Mouse (Mus musculus) T-helper 2 cell (primary cell): ENCODE results near the gene Erbb3.
"Not testable (repeated sequence)": the region's sequence is repeated elsewhere in the genome, so short reads cannot be mapped to it uniquely, and the experiment has no call there.

Source experiments
- in situ Hi-C: fragments of 300-600 bp; cut with MboI, MseI; formaldehyde crosslinking; loops from one replicate; pipeline ENCODE4 v1.15.1; 2025; ENCODE audit warnings: high pct_unique_total_duplicates

Erbb3 gene

GRCm38 (mm10) chr10:128589464-128590192 lies at the start of gene Erbb3:
Gene Erbb3 (minus strand): TSS chr10:128589652.
- in situ Hi-C loops: no loop called here

DNA sequence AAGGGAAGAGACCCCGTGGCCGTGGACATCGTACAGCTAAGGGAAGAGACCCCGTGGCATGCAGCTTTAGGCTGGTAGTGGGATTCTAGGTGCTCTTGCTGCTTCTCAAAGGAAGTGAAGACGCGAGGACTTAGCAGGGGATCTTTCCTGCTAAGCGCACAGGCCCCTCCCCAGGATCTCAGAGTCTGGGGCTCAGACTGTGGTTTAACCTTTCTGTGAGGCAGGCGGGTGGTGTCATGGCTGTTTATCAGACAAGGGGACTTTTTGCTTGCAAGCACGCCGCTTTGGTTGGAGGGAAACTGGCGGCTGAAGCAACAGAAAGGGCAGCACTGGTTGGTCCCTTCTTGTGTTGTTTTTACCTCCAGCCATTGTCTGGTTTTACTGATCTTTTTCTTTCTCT lies 47.6 kb upstream of the Erbb3 start:
- in situ Hi-C loops: loop anchor here (5.0 kb wide), 1 partner anchor 35 kb away; the partner anchor contains the start of gene Suox

GRCm38 (mm10) chr10:128636561-128636960 lies 47.1 kb upstream of the Erbb3 start:
- in situ Hi-C loops: loop anchor here (5.0 kb wide), 1 partner anchor 36 kb away; the partner anchor contains the start of gene Suox

GRCm38 (mm10) chr10:128635697-128636096 lies 46.2 kb upstream of the Erbb3 start:
- in situ Hi-C loops: loop anchor here (5.0 kb wide), 1 partner anchor 37 kb away; the partner anchor contains the start of gene Suox

DNA sequence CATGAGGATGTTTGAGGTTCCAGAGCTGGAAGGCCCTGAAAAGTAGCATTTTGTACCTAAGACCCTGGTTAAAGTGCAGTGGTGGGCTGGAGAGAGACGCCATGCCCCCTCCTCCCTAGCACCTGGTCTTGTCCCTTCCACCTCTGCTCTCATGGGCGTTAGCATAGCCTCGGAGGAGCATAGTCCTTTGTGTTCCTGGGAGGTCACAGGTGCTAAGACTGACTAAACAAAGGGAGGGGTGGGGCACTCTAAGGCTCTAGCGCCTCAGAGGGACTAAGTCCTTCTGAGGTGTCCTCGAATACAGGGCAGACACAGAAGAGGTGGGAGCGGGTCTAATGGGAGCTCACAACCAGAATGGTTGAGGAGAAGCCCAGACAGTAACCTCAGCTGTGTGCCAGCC lies 42.1 kb upstream of the Erbb3 start:
- in situ Hi-C loops: no loop called here

DNA sequence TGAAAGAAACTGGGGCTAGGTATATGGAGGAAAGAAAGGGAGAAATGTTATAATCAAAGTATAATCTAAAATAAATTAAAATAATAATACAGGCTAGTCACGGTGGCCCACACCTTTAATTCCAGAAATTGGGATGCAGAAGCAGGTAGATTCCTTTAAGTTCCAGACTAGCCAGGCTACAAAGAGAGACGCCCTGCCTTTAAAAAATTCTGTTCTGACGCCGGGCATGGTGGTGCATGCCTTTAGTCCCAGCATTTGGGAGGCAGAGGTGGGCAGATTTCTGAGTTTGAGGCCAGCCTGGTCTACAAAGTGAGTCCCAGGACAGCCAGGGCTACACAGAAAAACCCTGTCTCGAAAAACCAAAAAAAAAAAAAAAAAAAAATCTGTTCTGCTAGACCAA lies 40.9 kb upstream of the Erbb3 start:
- in situ Hi-C loops: not testable (repeated sequence)

DNA sequence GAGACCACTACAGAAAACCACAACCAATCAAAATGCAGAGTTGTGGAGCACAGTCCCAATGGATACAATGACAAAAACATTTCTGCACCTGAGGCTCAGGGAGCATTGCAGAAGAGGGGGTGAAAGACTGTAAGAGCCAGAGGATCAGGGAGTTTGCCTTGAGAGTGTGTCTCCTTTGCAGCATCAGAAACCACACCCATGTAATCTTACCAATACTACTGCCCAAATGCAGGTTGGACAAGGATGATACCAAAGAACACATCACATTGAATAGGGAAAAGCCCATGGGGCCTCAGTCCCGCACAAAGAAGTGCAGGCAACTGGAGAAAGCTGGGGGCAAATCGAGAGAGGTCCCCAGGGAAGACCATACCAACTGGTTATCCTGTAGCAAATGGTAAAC lies 40.3 kb upstream of the Erbb3 start:
- in situ Hi-C loops: loop anchor here (10.0 kb wide), 1 partner anchor 1705 kb away; no protein-coding TSS in a partner anchor

DNA sequence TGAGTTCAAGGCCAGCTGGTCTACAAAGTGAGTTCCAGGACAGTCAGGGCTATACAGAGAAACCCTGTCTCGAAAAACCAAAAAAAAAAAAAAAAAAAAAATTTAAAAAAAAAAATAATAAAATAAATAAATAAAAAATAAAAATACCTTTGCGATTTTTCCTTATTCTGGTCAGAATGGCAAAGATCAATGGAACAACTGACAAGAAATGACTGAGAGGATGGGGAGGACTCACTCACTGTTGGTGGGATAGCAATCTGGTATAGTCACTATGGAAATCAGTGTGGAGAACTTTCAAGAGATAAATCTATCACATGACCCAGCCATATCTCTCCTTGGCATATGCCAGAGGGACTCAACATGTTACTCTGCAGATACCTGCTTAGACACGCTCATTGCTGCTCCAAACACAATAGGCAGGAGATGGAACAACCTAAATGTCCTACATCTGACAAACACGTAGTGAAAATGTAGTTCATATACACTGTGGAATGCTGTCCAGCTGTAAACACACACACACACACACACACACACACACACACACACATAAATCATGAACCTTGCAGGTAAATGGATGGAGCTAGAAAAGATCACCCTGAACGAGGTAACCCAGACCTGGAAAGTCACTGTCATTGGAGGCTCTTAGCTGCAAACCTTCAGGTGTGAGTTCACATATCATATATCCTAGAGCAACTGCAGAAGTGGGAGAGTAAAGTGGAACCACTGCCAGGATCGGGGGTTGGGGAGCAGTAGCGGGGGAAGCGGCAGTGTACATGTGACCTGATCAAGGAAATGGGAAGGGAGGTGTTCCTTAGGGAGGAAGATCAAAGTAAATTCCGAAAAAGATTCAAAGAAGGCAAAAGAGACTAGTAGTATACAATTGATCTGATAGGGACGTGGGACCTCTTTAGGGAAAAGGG lies 38.2 kb upstream of the Erbb3 start:
- in situ Hi-C loops: loop anchor here (10.0 kb wide), 1 partner anchor 1707 kb away; no protein-coding TSS in a partner anchor

DNA sequence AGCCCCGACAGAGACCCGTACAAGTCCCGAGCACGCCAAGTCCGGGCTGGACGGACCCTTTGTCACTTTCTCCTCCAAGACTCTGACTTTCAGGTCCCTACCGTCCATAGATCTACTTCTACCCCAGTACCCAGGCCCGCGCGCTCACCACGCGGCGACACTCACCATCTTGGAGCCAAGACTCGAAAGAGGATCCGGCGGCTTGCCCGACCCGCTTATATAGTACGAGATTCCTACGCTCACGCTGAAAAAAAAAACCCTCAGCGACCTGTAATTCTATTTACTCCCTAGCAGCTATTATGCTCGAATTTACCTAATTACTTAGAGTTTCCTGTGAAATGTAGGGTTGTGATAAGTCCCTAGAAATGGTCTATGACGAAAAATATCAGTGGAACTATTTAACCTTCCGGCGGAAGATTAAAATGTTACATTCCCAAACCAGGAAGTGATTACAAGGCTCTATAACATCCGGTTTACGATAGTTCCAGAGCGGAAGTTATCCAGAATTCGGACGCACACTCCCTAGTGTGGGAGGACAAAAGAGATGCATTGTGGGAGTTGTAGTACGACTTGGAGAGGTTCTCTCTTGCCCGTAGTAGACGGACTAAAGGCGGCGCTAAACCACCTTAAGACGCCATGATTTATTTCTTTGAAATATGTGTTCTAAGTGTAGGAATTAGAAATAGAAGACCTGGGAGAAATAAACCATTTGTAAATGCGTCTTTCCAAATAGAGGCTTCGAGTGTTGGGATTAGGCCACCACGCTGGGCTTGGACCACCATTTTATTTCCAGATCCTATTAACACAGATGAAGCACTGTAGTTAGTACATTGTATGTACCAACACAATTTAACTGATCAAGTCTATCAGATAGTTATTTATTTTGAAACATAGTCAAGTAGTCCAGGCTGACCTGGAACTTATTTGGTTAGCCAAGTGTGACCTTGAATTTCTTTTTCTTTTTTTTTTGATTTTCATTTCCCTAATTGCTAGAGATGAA lies 37.2 kb upstream of the Erbb3 start, which contains the start of gene Rps26:
TSS of gene Rps26 (minus strand) at position 437 of the 1,000 bp plus-strand sequence.
- in situ Hi-C loops: loop anchor here (10.0 kb wide), 1 partner anchor 1708 kb away; no protein-coding TSS in a partner anchor

GRCm38 (mm10) chr10:128625287-128625894 lies 35.9 kb upstream of the Erbb3 start:
- in situ Hi-C loops: loop anchor here (10.0 kb wide), 1 partner anchor 1709 kb away; no protein-coding TSS in a partner anchor

- in situ Hi-C loops: loop anchor here (10.0 kb wide), 1 partner anchor 1712 kb away; no protein-coding TSS in a partner anchor
These were observed 33.7 kb upstream of the Erbb3 start for GRCm38 (mm10) chr10:128623106-128623613.

GRCm38 (mm10) chr10:128622702-128623101 lies 33.2 kb upstream of the Erbb3 start:
- in situ Hi-C loops: loop anchor here (10.0 kb wide), 1 partner anchor 1712 kb away; no protein-coding TSS in a partner anchor

DNA sequence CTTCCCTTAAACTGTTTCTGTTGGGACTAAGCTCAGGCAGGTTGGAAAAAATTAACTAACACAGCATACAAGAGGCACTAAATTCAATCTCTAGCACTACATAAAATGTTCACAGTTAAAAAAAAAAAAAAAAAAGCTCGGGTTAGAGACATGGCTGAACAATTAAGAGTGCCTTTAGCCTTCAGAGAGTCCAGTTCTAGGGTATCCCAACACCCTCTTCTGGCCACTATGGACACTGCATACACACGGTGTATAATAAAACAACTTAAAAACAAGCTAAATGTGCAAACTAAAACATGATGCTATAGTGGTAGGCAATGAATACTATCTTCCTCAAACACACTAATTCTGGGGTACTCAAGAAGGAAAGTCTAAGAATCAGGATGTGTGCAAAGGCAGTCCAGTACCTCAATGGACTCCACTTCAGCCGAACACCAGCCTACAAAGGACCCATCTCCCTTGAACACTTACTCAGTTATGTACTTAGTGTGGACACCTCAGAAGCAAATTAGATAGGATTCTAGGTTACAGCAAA lies 32.6 kb upstream of the Erbb3 start:
- in situ Hi-C loops: loop anchor here (10.0 kb wide), 1 partner anchor 1713 kb away; no protein-coding TSS in a partner anchor

DNA sequence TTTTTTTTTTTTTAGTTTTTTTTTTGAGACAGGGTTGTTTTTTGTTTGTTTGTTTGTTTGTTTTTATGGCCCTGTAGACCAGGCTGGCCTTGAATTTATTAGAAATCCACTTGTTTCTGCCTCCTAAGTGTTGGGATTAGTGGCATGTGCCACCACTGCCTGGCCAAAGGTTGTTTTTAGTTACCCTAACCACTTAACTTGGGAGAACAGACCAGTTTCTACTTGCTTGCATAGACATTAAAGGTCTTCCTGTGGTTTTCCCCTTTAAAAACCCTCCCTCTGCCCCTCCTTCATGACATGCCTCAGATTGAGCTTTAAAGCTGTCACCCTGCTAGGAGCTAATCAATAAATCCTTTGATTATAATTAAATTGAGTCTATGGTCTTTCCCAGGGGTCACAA lies 30.8 kb upstream of the Erbb3 start:
- in situ Hi-C loops: loop anchor here (10.0 kb wide), 1 partner anchor 1715 kb away; no protein-coding TSS in a partner anchor

GRCm38 (mm10) chr10:128619148-128619547 lies 29.7 kb upstream of the Erbb3 start:
- in situ Hi-C loops: loop anchor here (5.0 kb wide), 1 partner anchor 52 kb away; the partner anchor contains the start of gene Pa2g4

DNA sequence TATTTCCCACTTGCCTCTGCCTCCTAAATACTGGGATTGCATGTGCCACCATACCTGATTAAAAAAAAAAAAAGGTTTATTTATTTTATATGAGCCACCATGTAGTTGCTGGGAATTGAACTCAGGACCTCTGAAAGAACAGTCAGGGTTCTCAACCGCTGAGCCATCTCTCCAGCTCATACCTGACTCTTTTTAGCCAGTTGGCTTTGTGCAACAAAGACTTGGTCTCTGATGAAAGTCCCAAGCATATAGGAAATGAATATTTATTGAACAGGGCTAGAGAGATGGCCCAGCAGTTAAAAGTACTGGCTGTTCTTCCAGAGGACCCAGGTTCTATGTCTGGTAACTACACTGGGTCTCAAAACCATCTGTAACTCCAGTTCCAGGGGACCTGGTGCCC lies 29.1 kb upstream of the Erbb3 start:
- in situ Hi-C loops: loop anchor here (5.0 kb wide), 1 partner anchor 51 kb away; the partner anchor contains the start of gene Pa2g4

- in situ Hi-C loops: loop anchor here (5.0 kb wide), 1 partner anchor 49 kb away; the partner anchor contains the start of gene Pa2g4
These were observed 26.5 kb upstream of the Erbb3 start for GRCm38 (mm10) chr10:128615798-128616448.

GRCm38 (mm10) chr10:128614934-128615333 lies 25.5 kb upstream of the Erbb3 start:
- in situ Hi-C loops: loop anchor here (5.0 kb wide), 1 partner anchor 48 kb away; the partner anchor contains the start of gene Pa2g4

GRCm38 (mm10) chr10:128613820-128614219 lies 24.4 kb upstream of the Erbb3 start:
- in situ Hi-C loops: not testable (repeated sequence)
